Mouse (Mus musculus) thymus, postnatal 4 days (tissue): Measurements from ENCODE around the gene Rcsd1.
A peak's percentile ranks its signal among the peaks of the same experiment; 100 is the strongest.
"Not testable (repeated sequence)": the region's sequence is repeated elsewhere in the genome, so short reads cannot be mapped to it uniquely, and the experiment has no call there.

Experiments used
- DNase-seq: peaks from one replicate; pipeline ENCODE4 v3.0.0; 2021

Rcsd1 gene

GRCm38 (mm10) chr1:165686349-165686748 lies 23.2 kb downstream of the Rcsd1 start:
- DNase-seq, result no peak

GRCm38 (mm10) chr1:165684261-165685203 lies 25.0 kb downstream of the Rcsd1 start:
- DNase-seq, result no peak

DNA sequence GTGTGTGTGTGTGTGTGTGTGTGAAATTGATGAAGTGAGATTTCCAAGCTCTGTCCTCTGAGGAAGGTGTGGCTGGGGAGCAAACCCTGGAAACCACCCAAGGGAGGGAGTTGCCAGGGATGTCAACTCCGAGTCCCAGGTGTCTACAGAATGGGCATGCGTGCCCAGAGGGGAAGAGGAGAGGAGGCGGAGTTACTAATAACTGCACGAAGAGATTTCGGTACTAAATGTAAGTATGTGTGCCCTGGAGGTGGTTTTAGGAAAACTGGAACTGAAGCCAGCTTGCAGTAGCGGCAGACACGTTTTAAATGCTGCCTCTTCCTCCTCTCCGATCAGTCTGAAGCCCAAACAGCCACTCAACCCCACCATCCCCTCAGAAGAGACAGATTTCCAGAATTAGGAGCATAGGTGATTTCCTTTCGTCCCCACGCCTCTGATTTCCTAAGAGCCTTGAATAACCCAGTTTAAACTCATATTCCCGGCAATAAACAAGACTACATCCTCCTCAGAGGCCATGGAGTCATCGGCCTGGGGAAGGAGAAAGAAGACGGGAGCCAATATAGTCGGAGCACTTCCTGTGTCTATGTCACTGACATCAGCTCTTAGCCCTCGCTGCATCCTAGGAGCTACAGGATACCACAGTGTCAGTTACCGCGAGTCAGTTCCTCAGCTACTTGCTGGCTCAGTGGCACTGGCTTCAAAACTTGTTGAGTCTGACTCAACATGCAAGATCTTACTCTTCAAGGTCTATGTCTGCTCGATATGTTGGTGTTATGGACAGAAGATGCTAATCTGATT lies 27.3 kb downstream of the Rcsd1 start:
- no peak for DNase-seq

GRCm38 (mm10) chr1:165681045-165681794 lies 28.3 kb downstream of the Rcsd1 start:
- no peak for DNase-seq

DNA sequence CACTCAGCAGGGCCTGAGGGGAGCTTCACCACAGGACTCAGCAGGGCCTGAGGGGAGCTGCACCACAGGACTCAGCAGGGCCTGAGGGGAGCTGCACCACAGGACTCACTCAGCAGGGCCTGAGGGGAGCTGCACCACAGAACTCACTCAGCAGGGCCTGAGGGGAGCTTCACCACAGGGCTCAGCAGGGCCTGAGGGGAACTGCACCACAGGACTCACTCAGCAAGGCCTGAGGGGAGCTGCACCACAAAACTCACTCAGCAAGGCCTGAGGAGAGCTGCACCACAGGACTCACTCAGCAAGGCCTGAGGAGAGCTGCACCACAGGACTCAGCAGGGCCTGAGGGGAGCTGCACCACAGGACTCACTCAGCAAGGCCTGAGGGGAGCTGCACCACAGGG lies 29.5 kb downstream of the Rcsd1 start:
- not testable (repeated sequence) for DNase-seq

GRCm38 (mm10) chr1:165679618-165679997 lies 29.9 kb downstream of the Rcsd1 start:
- DNase-seq, result no peak

- peak; percentile 59 for DNase-seq
Observed at GRCm38 (mm10) chr1:165678861-165679617, 30.5 kb downstream of the Rcsd1 start.

- no peak for DNase-seq
Observed at GRCm38 (mm10) chr1:165677558-165677957, 32.0 kb downstream of the Rcsd1 start.

DNA sequence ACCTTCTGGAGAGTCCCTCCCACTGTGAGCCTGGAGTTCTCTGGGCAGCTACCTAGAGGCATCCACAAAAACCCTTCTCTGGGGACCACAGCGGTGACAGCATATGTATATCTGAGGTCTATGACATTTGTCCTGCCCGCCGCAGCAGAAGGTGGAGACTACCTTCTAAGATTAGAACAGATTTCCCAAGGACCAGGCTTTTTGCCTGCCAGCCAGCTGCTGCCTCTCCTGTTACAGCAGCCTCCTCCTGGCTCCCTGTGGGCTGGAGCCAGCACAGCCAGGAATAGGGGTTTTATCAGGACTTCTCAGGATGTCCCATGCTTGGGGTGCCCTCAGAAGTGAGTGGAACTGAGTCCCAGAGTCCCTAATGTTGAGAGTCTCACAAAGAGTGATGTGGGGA lies 32.6 kb downstream of the Rcsd1 start:
- DNase-seq, result no peak

DNA sequence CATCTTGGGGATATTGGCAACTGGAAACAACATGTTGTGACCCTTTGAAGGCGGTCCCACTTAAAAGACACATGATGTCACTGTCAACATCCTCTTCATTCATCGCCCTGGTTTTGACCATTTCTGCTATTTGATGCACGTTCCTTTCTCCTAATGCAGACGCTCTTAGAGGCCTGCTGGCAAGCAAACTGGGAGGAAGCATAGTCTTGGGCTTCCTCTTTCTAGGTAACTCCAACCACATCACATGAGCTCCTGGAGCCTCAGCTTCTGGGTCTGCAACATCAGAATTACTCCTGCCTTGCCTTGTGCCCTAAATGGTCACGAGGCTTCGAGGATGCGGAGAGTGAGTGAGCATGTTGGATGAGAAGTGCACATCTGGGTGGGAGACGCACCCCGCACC lies 34.4 kb downstream of the Rcsd1 start:
- DNase-seq, result no peak

DNA sequence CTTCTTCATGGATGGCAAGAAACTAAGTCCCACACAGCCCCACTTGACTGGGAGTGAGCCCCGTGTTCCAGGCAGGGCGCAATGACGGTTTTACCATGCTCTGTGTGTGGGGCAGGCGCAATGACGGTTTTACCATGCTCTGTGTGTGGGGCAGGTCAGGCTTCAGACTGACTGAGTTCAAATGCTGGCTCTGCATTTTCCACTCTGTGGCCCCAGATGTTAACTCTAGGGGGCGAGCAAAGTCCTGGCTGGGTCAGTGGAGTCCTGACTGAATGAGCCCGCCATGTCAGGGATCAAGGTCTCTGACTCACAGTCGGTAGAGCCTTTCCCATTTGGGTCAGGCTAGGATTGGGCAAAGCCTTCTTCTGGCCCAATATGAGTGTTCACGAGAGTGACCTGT lies 37.2 kb downstream of the Rcsd1 start:
- DNase-seq, result no peak

GRCm38 (mm10) chr1:165670056-165670455 lies 39.5 kb downstream of the Rcsd1 start:
- DNase-seq, result no peak

- DNase-seq, result no peak
Observed at GRCm38 (mm10) chr1:165668904-165669303, 40.7 kb downstream of the Rcsd1 start.

GRCm38 (mm10) chr1:165667380-165667779 lies 42.2 kb downstream of the Rcsd1 start:
- no peak for DNase-seq

DNA sequence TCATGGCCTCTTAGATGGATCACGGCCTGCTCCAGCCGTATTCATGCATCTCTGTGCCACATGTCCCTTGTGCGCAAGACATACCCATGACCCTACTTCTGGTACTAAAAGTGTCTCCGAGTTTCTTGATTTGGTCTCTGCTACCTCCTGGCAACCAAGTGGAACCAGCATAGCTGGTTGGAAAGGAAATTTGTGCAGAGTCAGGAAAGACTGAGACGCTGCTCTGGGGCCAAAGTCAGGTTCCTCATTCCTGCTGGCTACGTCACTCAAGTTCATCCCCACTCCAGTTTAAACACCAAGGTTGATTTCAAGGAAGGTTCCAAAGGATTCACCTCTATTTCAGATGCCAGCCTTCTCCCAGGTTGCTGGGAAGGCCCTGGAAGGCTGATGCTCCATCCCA lies 42.6 kb downstream of the Rcsd1 start:
- DNase-seq, result no peak

- DNase-seq, result no peak
Observed at GRCm38 (mm10) chr1:165665758-165666157, 43.8 kb downstream of the Rcsd1 start.

DNA sequence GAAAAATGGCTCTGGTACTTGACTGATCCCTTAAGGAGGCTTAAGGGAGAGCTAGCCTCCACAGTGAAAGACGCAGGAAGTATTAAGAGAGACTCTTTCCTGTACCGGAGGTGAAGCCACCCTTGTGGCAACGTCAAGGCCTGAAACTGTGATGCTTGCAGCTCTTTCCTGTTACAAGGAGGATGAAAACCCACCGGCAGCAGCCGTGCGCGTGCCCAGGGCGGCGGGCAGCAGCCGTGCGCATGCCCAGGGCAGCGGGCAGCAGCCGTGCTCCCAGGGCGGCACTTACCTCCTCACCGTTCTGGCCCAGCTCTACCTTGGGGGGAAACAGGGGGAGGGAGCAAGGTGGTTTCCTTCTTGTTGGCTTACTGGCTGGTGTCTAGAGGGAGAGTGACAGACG lies 46.3 kb downstream of the Rcsd1 start:
- no peak for DNase-seq

- DNase-seq, result no peak
Observed at GRCm38 (mm10) chr1:165662426-165663192, 46.9 kb downstream of the Rcsd1 start.

- no peak for DNase-seq
Observed at GRCm38 (mm10) chr1:165661725-165662124, 47.8 kb downstream of the Rcsd1 start.

- no peak for DNase-seq
Observed at GRCm38 (mm10) chr1:165661191-165661590, 48.4 kb downstream of the Rcsd1 start.

DNA sequence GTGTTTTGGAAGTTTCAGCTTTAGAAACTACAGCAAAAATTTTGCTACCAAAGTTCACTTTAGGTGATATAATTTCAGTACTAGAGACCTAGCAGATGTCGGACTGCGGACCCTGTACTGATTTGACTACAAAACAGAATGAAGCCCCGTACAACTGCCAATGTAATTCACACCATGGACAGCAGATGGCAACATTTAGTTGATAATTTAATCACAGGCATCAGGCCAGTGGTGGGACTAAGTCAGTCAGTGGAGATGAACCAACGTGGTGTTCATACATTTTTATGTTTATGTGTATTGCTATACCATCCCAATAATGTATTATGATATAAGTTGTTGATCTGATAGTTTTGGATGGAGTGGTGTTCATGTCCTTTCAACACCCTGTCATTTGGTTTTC lies 48.8 kb downstream of the Rcsd1 start:
- DNase-seq, result peak; percentile 70

GRCm38 (mm10) chr1:165658602-165659001 lies 51.0 kb downstream of the Rcsd1 start:
- peak; percentile 79 for DNase-seq
